Mouse (Mus musculus): Measurements from ENCODE around the gene Rnf212b. TPM values are rescaled to one million over a fixed set of nuclear protein-coding genes. Genes with fewer than 3 reads are reported as not detected.
"Not testable (repeated sequence)": the region's sequence is repeated elsewhere in the genome, so short reads cannot be mapped to it uniquely, and the experiment has no call there.

The Rnf212b gene
- total RNA-seq (2021), result not detected

DNA sequence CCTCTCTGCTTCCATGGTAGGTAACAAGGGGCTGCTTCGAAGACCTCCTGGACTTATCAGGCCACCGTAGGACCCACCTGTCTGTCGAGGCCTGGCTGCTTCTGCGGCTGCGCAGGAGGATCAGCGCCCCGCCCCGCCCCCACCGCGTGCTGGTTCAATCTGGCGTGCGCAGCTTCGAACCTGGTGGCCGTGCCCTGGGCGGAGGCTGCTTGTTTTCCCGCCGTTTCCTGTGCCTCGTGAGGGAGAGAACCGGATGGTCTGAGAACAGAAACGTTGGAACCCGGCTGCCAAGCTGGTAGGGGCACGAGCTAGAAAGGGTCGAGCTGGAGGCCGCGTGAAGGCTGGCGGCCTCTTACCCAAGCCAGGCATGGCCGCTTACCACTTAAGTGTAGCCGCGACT lies at the start of gene Rnf212b:
Gene Rnf212b (plus strand): TSS at position 151 of the 400 bp plus-strand sequence.
- intact Hi-C loops (cut with DNase I), result no loop called here
- peak in 1 of 2 experiments; percentile 27 for DNase-seq (ENCODE audit: extremely low spot score in 1 of 2, low spot score in 2 of 2)

DNA sequence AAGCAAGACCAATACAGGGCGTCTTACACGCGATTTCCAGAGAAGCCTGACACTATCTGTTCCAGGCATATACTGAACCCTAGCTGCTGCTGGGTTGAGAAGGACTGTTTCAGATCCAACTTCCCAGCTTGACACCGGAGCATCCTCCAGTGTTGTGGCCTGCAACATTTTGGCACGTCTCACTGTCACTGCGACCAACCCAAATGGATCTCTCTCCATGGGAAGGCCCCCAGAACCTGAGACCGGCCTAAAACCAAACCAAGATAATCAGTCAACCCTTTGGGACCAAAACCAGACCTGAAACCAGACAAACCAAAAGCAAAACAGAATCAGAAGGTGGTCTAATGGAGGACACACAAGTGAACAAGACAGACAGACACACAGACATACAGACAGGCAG lies 47.0 kb upstream of the Rnf212b start:
- intact Hi-C loops (cut with DNase I); DNase-seq (ENCODE audit: extremely low spot score in 1 of 2, low spot score in 2 of 2): not testable (repeated sequence)

DNA sequence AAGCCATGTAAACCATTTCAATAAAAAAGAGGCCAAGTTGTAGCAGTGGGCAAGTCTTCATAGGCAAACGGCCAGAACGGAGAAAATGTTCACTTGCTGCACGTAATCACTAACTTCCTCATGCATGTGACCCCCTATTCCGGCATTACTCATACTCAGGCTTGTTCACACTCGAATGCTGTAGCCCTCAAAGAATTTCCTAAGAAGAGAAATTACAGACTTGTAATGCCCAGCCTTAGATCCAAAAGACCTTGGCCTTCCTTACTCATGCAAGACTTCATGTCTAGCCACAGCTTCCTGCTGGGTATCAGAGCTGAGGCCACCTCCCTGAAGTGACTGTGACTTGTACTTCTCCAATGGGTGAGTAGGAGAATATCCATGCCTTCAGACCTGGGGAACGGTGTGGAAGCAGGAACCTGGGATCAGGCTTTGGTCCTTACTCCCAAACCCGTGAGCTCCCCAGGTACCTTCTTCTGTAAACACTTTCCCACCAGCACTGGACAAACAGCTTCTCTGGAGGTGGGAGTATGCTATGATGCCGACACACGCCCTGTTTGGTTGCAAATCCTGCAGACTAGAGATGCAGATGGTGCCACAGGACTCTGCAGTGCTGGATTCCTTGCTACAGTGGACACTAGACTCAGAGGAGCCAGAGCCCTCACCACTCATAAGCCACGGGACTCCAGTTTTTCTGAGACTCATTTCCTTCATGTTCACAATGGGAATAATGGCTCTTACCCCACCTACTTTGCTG lies 45.5 kb upstream of the Rnf212b start:
- intact Hi-C loops (cut with DNase I), result no loop called here
- no peak for DNase-seq (ENCODE audit: extremely low spot score in 1 of 2, low spot score in 2 of 2)

DNA sequence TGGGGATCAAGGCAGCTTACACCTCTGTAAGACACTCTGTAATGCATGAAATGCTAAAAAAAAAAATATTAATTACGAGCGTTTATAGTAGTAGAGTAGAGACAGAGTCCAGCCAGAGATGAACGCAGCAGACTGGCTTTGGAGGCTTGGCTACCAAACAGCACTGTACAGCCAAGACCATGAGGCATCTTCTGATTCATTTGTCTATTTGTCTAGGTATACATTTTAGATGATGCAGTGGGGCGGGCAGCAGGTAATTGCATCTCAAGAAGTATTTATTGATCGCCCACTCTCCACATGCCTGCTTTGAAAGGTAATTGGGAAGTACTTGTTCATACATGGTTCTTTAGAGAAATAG lies 44.9 kb upstream of the Rnf212b start:
- intact Hi-C loops (cut with DNase I), result no loop called here
- no peak for DNase-seq (ENCODE audit: extremely low spot score in 1 of 2, low spot score in 2 of 2)

DNA sequence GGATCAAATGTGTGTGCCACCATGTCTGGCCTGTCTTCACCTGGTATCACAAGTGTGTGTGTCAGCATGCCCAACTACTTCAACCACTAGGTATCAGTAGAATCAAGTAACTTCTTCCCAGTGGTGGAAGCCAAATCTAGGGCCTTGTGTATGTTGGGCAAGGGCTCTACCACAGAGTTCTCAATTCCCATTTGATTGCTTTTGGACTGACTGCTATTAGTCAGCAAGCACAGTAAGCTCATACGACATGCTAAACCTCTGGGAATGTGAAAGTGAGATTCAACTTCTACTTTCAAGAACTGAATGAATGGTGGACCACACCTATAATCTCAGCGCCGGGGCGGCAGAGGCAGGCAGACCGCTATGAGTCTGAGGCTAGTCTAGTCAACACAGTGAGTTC lies 43.6 kb upstream of the Rnf212b start:
- DNase-seq (ENCODE audit: extremely low spot score in 1 of 2, low spot score in 2 of 2), result no peak
- intact Hi-C loops (cut with DNase I), result no loop called here

DNA sequence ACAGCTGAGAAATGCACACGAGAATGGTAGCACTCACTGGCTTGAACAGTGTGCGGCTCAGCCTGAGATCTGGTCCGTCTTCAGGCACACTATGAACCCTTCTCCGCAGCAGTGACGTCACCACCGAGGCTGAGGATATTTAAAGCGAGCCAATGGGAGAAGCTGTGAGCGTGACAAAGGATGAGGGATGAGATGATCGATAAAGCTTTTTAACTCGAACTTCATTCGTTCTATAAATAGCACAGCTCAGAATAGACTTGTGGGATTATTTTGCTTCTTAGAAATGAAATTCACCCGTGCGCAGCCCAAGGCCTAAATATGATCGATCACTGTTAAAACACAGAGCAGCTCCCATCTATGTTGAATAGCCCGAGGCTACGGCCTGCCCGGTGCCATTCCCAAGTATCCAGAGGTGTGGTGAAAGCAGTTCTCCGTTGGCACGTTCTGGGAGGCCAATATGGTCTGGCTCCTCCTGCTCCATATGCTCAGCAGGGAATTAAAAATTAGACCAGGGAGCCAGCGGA lies 41.5 kb upstream of the Rnf212b start:
- intact Hi-C loops (cut with DNase I), result no loop called here
- peak; percentile 71 to 76 for DNase-seq (ENCODE audit: extremely low spot score in 1 of 2, low spot score in 2 of 2)

DNA sequence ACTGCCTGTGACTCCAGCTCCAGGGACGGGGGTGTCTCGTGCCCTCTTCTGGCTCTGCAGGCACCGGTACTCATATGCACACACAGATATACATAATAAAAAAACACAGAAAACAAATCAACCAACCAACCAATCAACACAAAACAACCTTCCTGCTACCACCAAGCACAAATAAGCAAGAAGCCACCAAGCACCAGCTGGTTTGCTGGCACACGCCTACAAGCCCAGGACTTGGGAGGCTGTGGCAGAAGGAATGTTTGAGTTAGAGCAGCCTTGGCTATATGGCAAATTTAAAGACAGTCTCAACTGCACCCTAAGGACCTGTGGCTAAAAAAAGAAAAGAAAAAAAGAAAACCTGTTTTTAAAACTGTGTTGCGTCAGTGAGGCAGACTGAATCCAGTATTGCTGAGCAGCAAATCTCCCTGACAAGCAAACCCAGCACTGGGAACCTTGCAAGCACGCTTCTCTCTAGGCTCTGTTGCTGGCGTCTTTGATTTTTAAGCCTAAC lies 38.4 kb upstream of the Rnf212b start:
- no peak for DNase-seq (ENCODE audit: extremely low spot score in 1 of 2, low spot score in 2 of 2)
- intact Hi-C loops (cut with DNase I), result no loop called here

DNA sequence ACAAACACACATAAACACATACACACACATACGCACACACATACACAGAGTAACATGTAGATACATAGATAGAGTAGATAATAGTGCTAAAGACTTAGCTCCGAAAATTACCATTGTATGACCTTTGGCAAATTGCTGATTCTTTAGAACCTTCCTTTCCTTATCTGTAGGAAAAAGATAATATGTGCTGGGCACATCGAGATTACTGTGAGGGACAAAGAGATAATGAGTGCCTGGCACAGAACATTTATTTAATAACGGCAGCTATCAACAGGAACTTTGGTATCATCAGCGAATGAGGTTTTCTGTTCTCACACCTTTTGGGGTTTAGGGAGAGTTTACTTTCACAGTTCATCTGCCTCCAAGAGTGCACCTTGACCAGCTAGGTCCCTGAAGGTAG lies 37.2 kb upstream of the Rnf212b start:
- no peak for DNase-seq (ENCODE audit: extremely low spot score in 1 of 2, low spot score in 2 of 2)
- intact Hi-C loops (cut with DNase I), result no loop called here

DNA sequence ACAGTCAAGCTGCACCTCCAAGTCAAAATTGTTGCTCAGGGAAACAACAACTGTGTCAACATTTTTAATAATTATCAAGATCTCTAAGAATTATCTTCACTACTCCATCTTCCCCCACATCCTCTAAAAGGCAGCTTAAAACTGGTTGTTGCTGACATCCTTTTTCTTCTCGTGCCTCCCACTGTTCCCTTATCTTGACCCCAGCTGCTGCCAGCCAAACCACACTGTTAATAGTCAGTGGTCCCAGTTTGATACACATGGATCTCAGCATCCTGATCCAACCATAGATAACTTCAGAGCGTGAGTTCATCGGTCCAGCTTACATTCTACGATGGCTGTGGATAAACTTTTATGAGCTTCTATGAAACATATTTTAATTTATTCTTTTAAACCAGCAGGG lies 36.0 kb upstream of the Rnf212b start:
- no peak for DNase-seq (ENCODE audit: extremely low spot score in 1 of 2, low spot score in 2 of 2)
- intact Hi-C loops (cut with DNase I), result no loop called here

DNA sequence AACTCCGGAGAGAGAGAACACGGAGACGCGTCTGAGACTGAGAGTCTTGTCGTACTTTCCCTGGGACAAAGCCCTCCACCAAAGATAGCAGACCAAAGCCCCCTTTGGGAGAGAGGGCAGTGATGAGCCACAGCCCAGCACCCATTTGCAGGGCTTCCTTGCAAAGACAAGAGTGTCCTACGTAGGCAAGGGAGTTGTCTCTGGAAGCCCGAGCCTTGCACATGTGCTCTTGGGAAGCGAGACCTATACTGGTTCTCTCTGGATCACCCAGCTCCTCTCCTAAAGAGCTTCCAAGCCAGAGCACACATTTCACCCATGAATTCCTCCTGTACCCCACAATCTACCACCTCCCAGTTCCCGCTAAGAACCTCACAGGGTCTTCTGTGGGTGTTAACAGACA lies 33.9 kb upstream of the Rnf212b start:
- intact Hi-C loops (cut with DNase I), result loop anchor here (2.0 to 5.0 kb wide), 2 partner anchors 43 to 65 kb away; no protein-coding TSS in a partner anchor

DNA sequence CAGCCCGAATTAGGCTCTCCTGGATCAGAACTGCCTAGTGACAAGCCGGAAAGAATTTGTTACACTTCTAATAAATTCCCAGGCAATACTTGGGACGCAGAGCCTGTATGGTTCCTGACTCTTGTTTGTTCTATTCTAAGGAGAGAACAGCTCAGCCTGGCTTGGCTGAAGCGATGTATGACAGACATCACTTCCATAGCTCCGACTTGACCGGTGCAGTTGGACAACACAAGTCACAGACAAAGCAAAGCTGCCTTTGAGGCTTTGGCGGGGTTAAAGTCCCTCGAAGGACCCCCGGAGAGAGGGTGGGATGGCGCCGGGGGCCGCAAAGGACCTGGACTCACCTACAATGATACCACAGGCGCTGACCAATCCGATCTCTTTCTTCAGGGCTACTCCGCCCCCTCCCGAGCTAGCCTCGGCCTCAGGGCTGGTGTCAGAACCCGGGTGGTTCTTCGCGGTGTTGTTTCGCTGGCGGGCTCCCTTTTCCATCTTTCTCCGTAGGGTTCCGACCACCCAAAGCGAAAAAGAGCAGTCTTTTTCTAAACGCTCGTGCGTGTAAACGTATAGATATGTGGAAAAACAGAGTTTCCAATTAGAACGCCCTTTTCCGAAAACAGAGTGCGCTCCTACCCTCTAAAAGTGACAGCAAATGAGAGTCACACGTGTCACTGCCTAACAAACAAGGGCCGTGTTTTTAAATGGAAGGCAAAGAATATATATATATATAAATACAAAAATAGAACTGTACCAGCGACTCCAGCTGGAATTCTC lies 32.9 kb upstream of the Rnf212b start:
- peak; percentile 53 to 73 for DNase-seq (ENCODE audit: extremely low spot score in 1 of 2, low spot score in 2 of 2)
- intact Hi-C loops (cut with DNase I), result loop anchor here (2.0 to 5.0 kb wide), 2 partner anchors 44 to 66 kb away; no protein-coding TSS in a partner anchor

More for the DNA sequence above, 33.9 kb upstream of the Rnf212b start:
- no peak for DNase-seq (ENCODE audit: extremely low spot score in 1 of 2, low spot score in 2 of 2)

DNA sequence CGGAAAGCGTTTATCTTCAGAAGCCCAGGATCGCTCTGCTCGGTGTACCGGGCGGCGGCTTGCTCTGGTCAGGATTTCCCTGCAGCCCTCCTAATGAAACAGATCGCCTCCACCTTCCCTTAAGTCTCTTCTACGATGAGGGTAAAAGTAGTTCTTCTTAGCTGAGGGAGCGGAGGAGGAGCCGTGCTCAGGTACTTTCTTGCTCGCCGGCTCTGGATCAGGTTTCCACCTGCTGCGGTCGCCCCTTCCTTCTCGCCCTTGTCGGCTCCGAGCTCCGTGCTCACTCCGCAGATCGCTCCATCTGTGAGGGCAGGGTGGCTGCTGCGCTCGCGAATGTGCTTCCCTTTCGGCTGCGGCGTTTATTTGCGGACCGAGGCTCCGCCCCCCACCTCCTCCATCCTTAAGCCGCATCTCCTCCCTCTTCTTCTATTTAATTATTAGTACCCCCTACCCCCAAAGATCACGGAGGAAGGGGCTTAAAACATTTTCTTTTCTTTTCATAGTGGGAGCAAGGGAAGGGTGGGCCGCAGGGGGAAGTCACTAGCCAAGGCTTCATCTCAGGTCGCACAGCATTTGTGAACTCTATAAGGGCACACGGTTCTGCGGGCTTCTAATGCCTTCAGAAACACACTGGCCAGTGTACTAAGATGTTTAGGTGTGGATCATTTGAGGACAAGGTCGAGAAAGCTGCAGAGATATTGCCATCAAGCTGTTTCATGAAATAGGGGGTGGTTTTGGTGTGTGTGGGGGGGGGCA lies 32.2 kb upstream of the Rnf212b start, which contains the start of gene Slc7a8:
Gene Slc7a8 (minus strand): TSS at position 337 of the 756 bp plus-strand sequence.
- intact Hi-C loops (cut with DNase I), result loop anchor here (2.0 to 5.0 kb wide), 2 partner anchors 44 to 67 kb away; no protein-coding TSS in a partner anchor
- peak; percentile 58 to 82 for DNase-seq (ENCODE audit: extremely low spot score in 1 of 2, low spot score in 2 of 2)

DNA sequence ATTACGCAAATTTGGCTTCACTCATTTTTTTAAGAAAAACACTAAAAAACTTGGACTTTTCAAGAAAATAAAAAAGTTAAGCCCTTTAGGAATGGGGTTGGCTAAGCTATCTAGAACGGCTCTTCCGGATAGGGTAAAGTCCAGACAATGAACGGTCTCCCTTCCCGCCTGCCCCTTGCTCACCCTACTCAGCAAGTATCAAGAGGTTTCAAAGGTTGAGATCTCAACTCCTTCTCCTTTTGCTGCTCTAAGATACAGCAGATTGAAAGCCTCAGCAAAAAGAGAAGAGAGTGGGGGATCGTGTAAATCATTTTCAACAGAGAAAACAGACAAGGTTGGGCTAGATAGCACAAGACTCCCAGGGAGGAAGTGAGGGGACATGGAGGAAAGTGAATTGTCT lies 31.0 kb upstream of the Rnf212b start:
- intact Hi-C loops (cut with DNase I), result loop anchor here (5.0 kb wide), 1 partner anchor 46 kb away; no protein-coding TSS in a partner anchor

DNA sequence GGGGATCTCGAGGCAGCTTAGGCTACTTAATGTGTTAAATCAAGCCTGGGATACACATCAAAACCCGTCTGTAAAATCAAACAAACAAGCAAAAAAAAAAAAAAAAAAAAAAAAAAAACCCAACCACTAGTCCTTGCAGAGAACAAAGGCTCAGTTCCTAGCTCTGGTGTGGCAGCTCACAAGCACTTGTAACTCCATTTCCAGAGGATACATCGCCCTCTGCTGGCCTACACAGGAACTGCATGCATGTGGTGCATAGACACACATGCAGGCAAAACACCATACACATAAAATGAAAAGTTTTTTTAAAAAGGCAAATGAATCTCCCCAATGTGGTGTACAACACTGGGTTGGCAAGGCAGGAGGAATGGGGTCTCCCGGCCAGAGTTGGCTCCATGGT lies 28.0 kb upstream of the Rnf212b start:
- intact Hi-C loops (cut with DNase I), result no loop called here
- DNase-seq (ENCODE audit: extremely low spot score in 1 of 2, low spot score in 2 of 2), result peak in 1 of 2 experiments; percentile 73

More for the DNA sequence above, 31.0 kb upstream of the Rnf212b start:
- DNase-seq (ENCODE audit: extremely low spot score in 1 of 2, low spot score in 2 of 2), result no peak

DNA sequence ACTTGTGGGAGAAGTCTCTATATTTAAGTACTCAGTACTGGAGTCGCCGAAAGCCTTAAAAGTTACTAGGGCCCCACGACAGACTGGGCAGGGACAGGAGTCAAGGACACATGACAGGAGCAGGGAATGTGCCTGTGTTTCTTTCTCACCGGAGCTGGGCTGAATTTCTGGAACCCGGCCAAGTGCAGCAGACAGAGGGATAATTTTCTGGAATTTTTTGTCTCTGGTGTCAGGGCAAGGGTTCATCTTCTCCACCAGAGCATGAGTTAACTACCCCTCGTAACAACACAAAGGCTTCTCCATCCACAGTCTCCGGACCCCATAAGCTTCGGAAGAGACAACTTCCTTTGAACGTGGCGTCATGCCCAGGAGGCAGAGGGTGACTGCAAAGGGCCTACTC lies 27.5 kb upstream of the Rnf212b start:
- intact Hi-C loops (cut with DNase I), result no loop called here
- peak in 1 of 2 experiments; percentile 62 for DNase-seq (ENCODE audit: extremely low spot score in 1 of 2, low spot score in 2 of 2)

DNA sequence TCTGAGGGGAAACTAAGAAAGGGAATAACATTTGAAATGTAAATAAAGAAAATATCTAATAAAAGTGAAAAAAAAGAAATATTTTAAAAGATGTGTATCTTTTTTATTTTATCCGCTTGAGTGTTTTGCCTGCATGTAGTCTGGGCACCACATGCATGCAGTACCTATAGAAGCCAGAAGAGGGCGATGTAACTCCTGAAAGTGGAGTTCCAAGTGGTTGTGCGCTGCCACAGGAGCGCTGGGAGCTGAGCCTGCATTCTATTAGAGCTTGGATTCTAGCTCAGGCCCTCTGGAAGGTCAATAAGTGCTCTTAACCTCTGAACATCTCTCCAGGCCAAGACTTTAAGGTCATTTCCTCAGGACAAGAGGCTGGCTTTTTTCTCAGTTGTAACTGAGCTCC lies 26.7 kb upstream of the Rnf212b start:
- DNase-seq (ENCODE audit: extremely low spot score in 1 of 2, low spot score in 2 of 2), result no peak
- intact Hi-C loops (cut with DNase I), result no loop called here

DNA sequence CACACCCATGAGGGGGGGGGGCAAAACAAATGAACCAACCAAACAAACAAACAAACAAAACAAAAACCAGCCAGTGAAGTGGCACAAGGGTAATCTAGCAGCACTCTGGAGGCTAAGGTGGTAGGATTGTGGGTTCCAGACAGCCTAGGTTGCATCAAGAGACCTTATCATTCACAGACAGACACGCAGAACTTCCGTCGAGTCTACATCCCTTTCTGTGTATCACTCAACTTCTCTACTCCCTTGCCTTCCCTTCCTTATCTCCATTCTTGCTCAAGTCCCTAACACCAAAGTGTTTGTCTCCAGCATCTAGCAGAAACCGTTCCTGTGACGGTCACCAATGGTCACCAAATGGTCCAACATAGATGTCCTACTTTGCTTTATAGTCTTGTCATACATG lies 25.7 kb upstream of the Rnf212b start:
- intact Hi-C loops (cut with DNase I), result no loop called here
- no peak for DNase-seq (ENCODE audit: extremely low spot score in 1 of 2, low spot score in 2 of 2)

DNA sequence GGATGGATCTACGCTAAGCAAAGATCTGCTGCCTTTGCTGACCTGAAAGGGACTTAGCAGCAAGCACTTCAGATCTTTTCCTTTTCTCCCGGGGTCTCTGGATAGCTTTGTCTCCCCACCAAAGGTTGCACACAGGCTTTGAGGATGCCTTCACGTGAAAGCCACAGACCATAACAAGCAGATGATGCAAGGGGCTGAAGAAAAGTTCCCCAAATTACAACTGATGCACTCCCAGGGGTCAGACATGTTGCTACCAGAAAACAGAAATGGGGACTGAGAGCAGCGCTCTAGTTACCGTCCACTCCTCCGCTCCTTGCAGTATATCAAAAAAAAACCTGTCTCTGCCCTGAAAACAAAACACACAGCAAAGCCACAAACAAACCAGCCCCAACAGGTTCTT lies 21.8 kb upstream of the Rnf212b start:
- intact Hi-C loops (cut with DNase I), result no loop called here

DNA sequence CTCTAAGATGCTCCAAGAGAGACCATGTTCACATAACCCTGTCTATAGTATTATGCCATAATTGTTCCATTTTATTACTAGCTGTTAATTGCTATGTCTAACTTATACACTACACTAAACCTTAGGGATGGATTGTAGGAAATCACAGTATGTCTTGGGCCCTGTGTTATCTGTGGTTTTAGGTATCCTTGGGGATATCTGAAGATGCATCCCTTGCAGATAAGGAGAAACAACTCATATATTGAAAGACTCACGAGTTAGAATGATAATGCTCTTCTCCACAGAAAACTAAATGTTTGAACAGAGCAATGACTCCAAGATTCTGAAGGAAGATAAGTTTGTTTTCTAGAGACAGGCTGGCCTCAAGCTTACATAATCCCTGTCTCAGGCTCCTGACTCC lies 20.6 kb upstream of the Rnf212b start:
- DNase-seq (ENCODE audit: extremely low spot score in 1 of 2, low spot score in 2 of 2), result no peak
- intact Hi-C loops (cut with DNase I), result no loop called here

More for the DNA sequence above, 21.8 kb upstream of the Rnf212b start:
- DNase-seq (ENCODE audit: extremely low spot score in 1 of 2, low spot score in 2 of 2), result no peak

Data from left cerebral cortex, postnatal 10 days (tissue).